Mouse (Mus musculus): ENCODE measurements around the gene Edn2. TPM values are rescaled to one million over a fixed set of nuclear protein-coding genes. Genes with fewer than 3 reads are reported as not detected.

The Edn2 gene
- polyA plus RNA-seq, 1 experiment from 2014 or later = not detected

DNA sequence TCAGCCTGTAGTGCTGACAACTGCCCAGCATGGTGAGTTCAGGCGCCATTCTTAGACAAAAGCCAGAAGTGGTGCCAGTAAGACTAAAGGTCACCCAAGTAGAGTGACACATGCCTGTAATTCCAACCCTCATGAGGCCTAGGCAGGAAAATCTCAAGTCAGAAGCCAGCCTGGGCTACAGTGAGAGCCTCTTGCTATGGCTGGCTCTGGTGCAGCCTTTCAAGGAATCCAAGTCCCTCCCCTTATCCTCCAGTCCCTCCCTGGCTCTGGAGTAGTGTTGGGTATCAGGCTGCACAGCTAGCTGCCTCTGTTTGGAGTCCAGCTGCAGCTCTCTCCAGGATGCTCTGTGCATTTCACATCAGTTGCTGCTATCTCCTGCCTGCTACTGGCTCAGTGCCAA, 19.2 kb upstream of the Edn2 start:
- DNase-seq (ENCODE audit: low spot score) = no peak
- no peak overlapping the region for H3K4me3 ChIP-seq
- 73% methylated on average over 1 of the region's 1 CpGs for WGBS
- H3K36me3 ChIP-seq = no peaks in the 10 kb centered on the region
- no peak overlapping the region for H3K27ac ChIP-seq (replicated peaks)
- no peaks in the 10 kb centered on the region for H3K9me3 ChIP-seq (replicated peaks)
- H3K4me1 ChIP-seq = no peaks in the 10 kb centered on the region
- H3K27me3 ChIP-seq (ENCODE audit: low read depth, poor library complexity, severe bottlenecking) = no peaks in the 10 kb centered on the region

DNA sequence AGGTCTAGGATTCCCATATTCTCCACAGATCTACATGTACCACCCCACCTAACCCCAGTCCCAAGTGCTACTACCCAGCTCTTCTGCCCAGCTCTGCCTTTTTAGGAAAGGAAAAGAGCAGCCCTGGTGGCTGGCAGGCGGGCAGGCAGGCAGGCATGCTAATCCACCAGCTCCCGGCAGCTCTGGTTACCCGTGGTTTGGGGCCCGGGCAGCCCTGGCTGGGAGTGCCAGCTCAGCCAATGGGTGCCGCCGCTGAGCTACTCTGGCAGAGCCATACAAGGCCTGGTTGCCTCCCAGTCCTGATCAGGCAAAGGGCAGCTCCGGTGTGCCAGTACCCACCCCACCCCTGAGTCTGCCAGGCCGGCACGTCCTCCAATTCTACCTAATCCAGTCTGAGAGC, 18.1 kb upstream of the Edn2 start:
- Histone ChIP-seq H3K9me3 (replicated peaks) (no peaks in the 10 kb centered on the region), H3K4me3 (no peak overlapping the region), H3K27ac (replicated peaks) (no peak overlapping the region), H3K36me3 (no peaks in the 10 kb centered on the region), H3K4me1 (no peaks in the 10 kb centered on the region), H3K27me3 (ENCODE audit: low read depth, poor library complexity, severe bottlenecking) (peaks cover 7% of the 10 kb centered on the region)
- 87% methylated on average over 9 of the region's 9 CpGs for WGBS
- no peak for DNase-seq (ENCODE audit: low spot score)

- H3K27me3 ChIP-seq (ENCODE audit: low read depth, poor library complexity, severe bottlenecking) = peaks cover 21% of the 10 kb centered on the region
- DNase-seq (ENCODE audit: low spot score) = no peak
- no peak overlapping the region for H3K27ac ChIP-seq (replicated peaks)
- no peak overlapping the region for H3K4me3 ChIP-seq
- WGBS = 85% methylated on average over 5 of the region's 5 CpGs
- no peaks in the 10 kb centered on the region for H3K9me3 ChIP-seq (replicated peaks)
- peaks cover 11% of the 10 kb centered on the region for H3K4me1 ChIP-seq
- H3K36me3 ChIP-seq = no peaks in the 10 kb centered on the region
Measured at GRCm38 (mm10) chr4:120144343-120144742, 16.7 kb upstream of the Edn2 start.

GRCm38 (mm10) chr4:120145931-120146330, 15.1 kb upstream of the Edn2 start:
- 84% methylated on average over 8 of the region's 8 CpGs for WGBS
- DNase-seq (ENCODE audit: low spot score) = no peak

GRCm38 (mm10) chr4:120148291-120149141, 12.5 kb upstream of the Edn2 start:
- 5% methylated on average over 45 of the region's 45 CpGs for WGBS
- Histone ChIP-seq H3K9me3 (replicated peaks) (no peaks in the 10 kb centered on the region), H3K4me3 (peak overlapping the region; percentile 48), H3K27ac (replicated peaks) (peak overlapping the region; percentile 85), H3K36me3 (no peaks in the 10 kb centered on the region), H3K4me1 (peaks cover 11% of the 10 kb centered on the region), H3K27me3 (ENCODE audit: low read depth, poor library complexity, severe bottlenecking) (peaks cover 39% of the 10 kb centered on the region)
- DNase-seq (ENCODE audit: low spot score) = peak; percentile 82

More at GRCm38 (mm10) chr4:120145931-120146330, 15.1 kb upstream of the Edn2 start:
- no peaks in the 10 kb centered on the region for H3K9me3 ChIP-seq (replicated peaks)
- H3K27ac ChIP-seq (replicated peaks) = no peak overlapping the region
- H3K27me3 ChIP-seq (ENCODE audit: low read depth, poor library complexity, severe bottlenecking) = peaks cover 37% of the 10 kb centered on the region
- no peak overlapping the region for H3K4me3 ChIP-seq
- no peaks in the 10 kb centered on the region for H3K36me3 ChIP-seq
- peaks cover 11% of the 10 kb centered on the region for H3K4me1 ChIP-seq

GRCm38 (mm10) chr4:120149142-120149524, 11.9 kb upstream of the Edn2 start:
- Histone ChIP-seq H3K27me3 (ENCODE audit: low read depth, poor library complexity, severe bottlenecking) (peaks cover 39% of the 10 kb centered on the region), H3K36me3 (no peaks in the 10 kb centered on the region), H3K9me3 (replicated peaks) (no peaks in the 10 kb centered on the region), H3K27ac (replicated peaks) (peak overlapping the region; percentile 85), H3K4me3 (peak overlapping the region; percentile 48), H3K4me1 (peaks cover 11% of the 10 kb centered on the region)
- DNase-seq (ENCODE audit: low spot score) = peak; percentile 48
- WGBS = 28% methylated on average over 3 of the region's 3 CpGs

DNA sequence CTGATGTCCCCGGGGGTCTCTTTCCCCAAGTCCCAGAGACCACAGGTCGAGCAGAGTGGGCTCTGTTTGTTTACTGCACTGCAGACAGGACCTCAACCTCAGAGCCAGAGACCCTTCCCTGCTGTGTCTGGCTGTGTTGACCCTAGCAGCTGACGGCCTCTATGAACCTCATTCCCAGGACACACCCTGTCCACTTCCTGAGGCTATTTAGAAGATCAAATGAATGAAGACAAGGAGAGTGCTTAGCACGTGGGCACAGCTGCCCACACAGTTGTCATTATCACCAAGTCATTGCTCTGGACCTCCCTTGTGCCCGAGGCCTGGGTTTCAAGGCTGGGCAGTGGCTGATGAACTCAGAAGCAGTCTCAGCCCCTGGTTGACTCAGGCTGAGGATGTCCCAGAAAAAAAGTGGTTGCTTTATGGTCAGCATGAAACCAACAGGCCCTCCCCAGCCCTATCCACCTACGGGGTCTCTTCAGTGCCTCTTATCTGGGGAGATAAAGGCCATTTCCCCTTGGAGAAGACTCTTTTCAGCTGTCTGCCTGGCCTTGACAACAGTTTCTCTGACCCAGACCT, 10.6 kb upstream of the Edn2 start:
- no peak overlapping the region for H3K27ac ChIP-seq (replicated peaks)
- 67% methylated on average over 6 of the region's 6 CpGs for WGBS
- H3K4me1 ChIP-seq = peaks cover 11% of the 10 kb centered on the region
- peaks cover 39% of the 10 kb centered on the region for H3K27me3 ChIP-seq (ENCODE audit: low read depth, poor library complexity, severe bottlenecking)
- DNase-seq (ENCODE audit: low spot score) = no peak
- H3K36me3 ChIP-seq = no peaks in the 10 kb centered on the region
- H3K9me3 ChIP-seq (replicated peaks) = no peaks in the 10 kb centered on the region
- H3K4me3 ChIP-seq = no peak overlapping the region

GRCm38 (mm10) chr4:120151906-120152305, 9.1 kb upstream of the Edn2 start:
- no peak overlapping the region for H3K27ac ChIP-seq (replicated peaks)
- no peaks in the 10 kb centered on the region for H3K9me3 ChIP-seq (replicated peaks)
- no peak overlapping the region for H3K4me3 ChIP-seq
- H3K36me3 ChIP-seq = no peaks in the 10 kb centered on the region
- DNase-seq (ENCODE audit: low spot score) = no peak
- WGBS = 87% methylated on average over 6 of the region's 6 CpGs
- peaks cover 11% of the 10 kb centered on the region for H3K4me1 ChIP-seq
- H3K27me3 ChIP-seq (ENCODE audit: low read depth, poor library complexity, severe bottlenecking) = peaks cover 39% of the 10 kb centered on the region

- H3K4me1 ChIP-seq = peaks cover 11% of the 10 kb centered on the region
- H3K9me3 ChIP-seq (replicated peaks) = no peaks in the 10 kb centered on the region
- DNase-seq (ENCODE audit: low spot score) = no peak
- 70% methylated on average over 4 of the region's 4 CpGs for WGBS
- peaks cover 35% of the 10 kb centered on the region for H3K27me3 ChIP-seq (ENCODE audit: low read depth, poor library complexity, severe bottlenecking)
- H3K36me3 ChIP-seq = no peaks in the 10 kb centered on the region
- no peak overlapping the region for H3K4me3 ChIP-seq
- H3K27ac ChIP-seq (replicated peaks) = no peak overlapping the region
Measured at GRCm38 (mm10) chr4:120152648-120153047, 8.4 kb upstream of the Edn2 start.

DNA sequence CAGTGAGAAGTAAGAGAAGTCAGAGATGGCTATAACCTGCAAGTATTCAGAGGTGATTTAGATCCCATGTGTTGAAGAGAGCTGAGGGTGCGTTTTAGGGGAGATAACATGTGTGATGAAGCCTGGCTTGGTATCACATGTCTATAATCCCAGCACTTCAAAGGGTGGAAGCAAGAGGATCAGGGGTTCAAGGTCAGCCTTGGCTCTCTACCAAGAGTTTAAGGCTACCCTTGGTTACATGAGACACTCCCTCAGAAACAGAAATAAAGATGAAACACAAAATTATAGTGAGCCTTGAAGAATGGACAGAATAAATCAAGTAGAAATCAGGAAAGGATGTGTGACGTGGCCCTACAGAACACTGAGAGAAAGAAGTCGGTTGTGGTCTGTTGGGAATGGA, 7.3 kb upstream of the Edn2 start:
- Histone ChIP-seq H3K27ac (replicated peaks) (no peak overlapping the region), H3K4me3 (no peak overlapping the region), H3K36me3 (no peaks in the 10 kb centered on the region), H3K9me3 (replicated peaks) (no peaks in the 10 kb centered on the region), H3K4me1 (peaks cover 12% of the 10 kb centered on the region), H3K27me3 (ENCODE audit: low read depth, poor library complexity, severe bottlenecking) (peaks cover 24% of the 10 kb centered on the region)
- 87% methylated on average over 3 of the region's 3 CpGs for WGBS
- no peak for DNase-seq (ENCODE audit: low spot score)

- Histone ChIP-seq H3K4me3 (no peak overlapping the region), H3K27ac (replicated peaks) (peak overlapping the region; percentile 34), H3K4me1 (peaks cover 24% of the 10 kb centered on the region), H3K27me3 (ENCODE audit: low read depth, poor library complexity, severe bottlenecking) (peaks cover 37% of the 10 kb centered on the region), H3K36me3 (no peaks in the 10 kb centered on the region), H3K9me3 (replicated peaks) (no peaks in the 10 kb centered on the region)
- WGBS = 32% methylated on average over 5 of the region's 5 CpGs
- no peak for DNase-seq (ENCODE audit: low spot score)
Measured at GRCm38 (mm10) chr4:120158714-120159310, 2.2 kb upstream of the Edn2 start.

GRCm38 (mm10) chr4:120162586-120162985, 1.6 kb downstream of the Edn2 start:
- Histone ChIP-seq H3K9me3 (replicated peaks) (no peaks in the 10 kb centered on the region), H3K27ac (replicated peaks) (no peak overlapping the region), H3K4me1 (peaks cover 24% of the 10 kb centered on the region), H3K36me3 (no peaks in the 10 kb centered on the region), H3K27me3 (ENCODE audit: low read depth, poor library complexity, severe bottlenecking) (peaks cover 43% of the 10 kb centered on the region), H3K4me3 (no peak overlapping the region)
- WGBS = 90% methylated on average over 8 of the region's 8 CpGs
- no peak for DNase-seq (ENCODE audit: low spot score)

DNA sequence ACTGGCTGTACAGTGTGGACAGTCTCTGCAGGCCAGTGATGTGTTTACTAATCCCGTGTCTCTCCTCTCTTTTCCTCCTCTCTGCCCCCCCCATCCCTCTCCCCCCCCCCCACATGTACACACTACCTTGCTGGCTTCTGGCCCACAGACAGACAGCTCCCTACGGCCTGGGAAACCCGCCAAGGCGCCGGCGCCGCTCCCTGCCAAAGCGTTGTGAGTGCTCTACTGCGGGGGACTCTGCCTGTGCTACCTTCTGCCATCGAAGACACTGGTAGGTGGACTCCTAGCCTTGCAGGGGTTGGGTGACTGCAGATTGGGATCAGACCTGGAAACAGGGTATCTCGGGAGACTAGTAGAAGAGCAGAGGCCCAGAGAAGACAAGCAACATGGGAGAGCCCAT, 2.2 kb downstream of the Edn2 start:
- Histone ChIP-seq H3K4me3 (no peak overlapping the region), H3K27me3 (ENCODE audit: low read depth, poor library complexity, severe bottlenecking) (peaks cover 43% of the 10 kb centered on the region), H3K27ac (replicated peaks) (no peak overlapping the region), H3K36me3 (no peaks in the 10 kb centered on the region), H3K9me3 (replicated peaks) (no peaks in the 10 kb centered on the region), H3K4me1 (peaks cover 23% of the 10 kb centered on the region)
- DNase-seq (ENCODE audit: low spot score) = no peak
- WGBS = 85% methylated on average over 11 of the region's 11 CpGs

Measured in midbrain, embryonic 10.5 days (tissue).